Mouse (Mus musculus) adrenal gland, adult 2 months (tissue): Measurements from ENCODE around the gene Net1. TPM values are rescaled to one million over a fixed set of nuclear protein-coding genes. Genes with fewer than 3 reads are reported as not detected.

Experiments used
- microRNA-seq, 2 experiments: library from miRNA; unstranded; fragments of <30 nt; microRNA quantifications; one replicate each; pipeline ENCODE4 v1.2.0; 2021
- polyA plus RNA-seq: library from polyadenylated mRNA; depleted of rRNA; stranded (reverse); fragments of >200 nt; gene quantifications from 2 replicates; pipeline ENCODE4 v1.2.3, GENCODE M21; 2012; rRNA removed
- total RNA-seq, 2 experiments: library from RNA; stranded (reverse); gene quantifications; 2 replicates each; pipeline ENCODE4 v1.2.3; 2021

Net1 gene
- total and polyA plus RNA-seq, 3 experiments = 9.7 to 198 (median 184) TPM

Small RNA genes lying within 50 kb of the gene (microRNA-seq; reads per million reads assigned to microRNA genes)
- 0 reads per million in 2 experiments for gene Gm22460

Other genes starting within 250 kb of the Net1 start
- gene Calml3, start 113.9 kb downstream of the Net1 start, total RNA-seq = under 1 TPM; 0.35 to 0.63 TPM
- gene Calml3, start 113.9 kb downstream of the Net1 start, polyA plus RNA-seq = 0.35 TPM in 1 of 2 replicates, not detected in the other
- not detected for gene Calm4, start 80.5 kb downstream of the Net1 start, total RNA-seq
- gene Calm4, start 80.5 kb downstream of the Net1 start, polyA plus RNA-seq = not detected in 2 replicates
- not detected for gene Calm5, start 64.0 kb downstream of the Net1 start, total RNA-seq
- not detected in 2 replicates for gene Calm5, start 64.0 kb downstream of the Net1 start, polyA plus RNA-seq
- not detected for gene Tubal3, start 54 bp upstream of the Net1 start, total RNA-seq
- not detected in 2 replicates for gene Tubal3, start 54 bp upstream of the Net1 start, polyA plus RNA-seq
- not detected for gene Ucn3, start 27.1 kb upstream of the Net1 start, total RNA-seq
- not detected in 2 replicates for gene Ucn3, start 27.1 kb upstream of the Net1 start, polyA plus RNA-seq
- 1 to 10 TPM in 1 of 2 experiments, under 1 TPM in 1; 0.69 to 2.4 TPM for gene Akr1c14, start 130.8 kb upstream of the Net1 start, total RNA-seq
- gene Akr1c14, start 130.8 kb upstream of the Net1 start, polyA plus RNA-seq = 0.04 and 0.07 TPM in 2 replicates
- gene Akr1c18, start 232.4 kb upstream of the Net1 start, total RNA-seq = 1,000 to 10,000 TPM in 1 of 2 experiments, under 1 TPM in 1; 0.48 to 4,782 TPM
- gene Akr1c18, start 232.4 kb upstream of the Net1 start, polyA plus RNA-seq = 134 and 227 TPM in 2 replicates